In the genomic region with DNA sequence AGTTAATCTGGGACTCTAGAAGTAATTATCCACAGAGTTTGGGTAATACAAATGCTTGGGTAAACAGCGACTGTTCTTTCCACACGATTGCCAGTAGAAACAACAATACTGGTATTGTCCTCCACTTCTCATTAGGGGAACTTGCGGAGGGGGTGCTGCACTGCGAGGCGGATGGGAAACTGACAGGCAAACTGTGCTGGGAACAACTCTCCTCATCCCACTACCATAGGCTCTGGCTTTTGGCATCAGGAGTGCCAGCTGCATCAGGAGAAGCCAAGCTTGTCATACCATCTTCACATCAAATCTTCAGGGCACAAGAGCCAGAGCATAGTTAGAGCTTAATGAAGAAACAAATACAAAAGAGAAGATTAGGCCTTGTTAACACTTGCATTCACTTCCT, we compare ENCODE assay signal across 11 mouse cellular contexts.
DNase-seq lines count a peak whose midpoint lies in the region; ATAC-seq lines count a peak whose summit lies in the region.
"Had no signal": no experiment of that assay in that cellular context is flagged by ENCODE, and none has a peak within 500 bp of the region (broad histone marks: within the 10 kb centered on the region; RNA-seq: fewer than 3 reads in every experiment).

No protein-coding gene starts in this region.

- no peaks in the 10 kb centered on the region for H3K9me3 ChIP-seq in forebrain, embryonic 14.5 days (replicated peaks; ENCODE audit: control insufficient read depth, low read length)
- H3K9me3 ChIP-seq: limb, embryonic 13.5 days had no signal

- no peak overlapping the region for H3K4me3 ChIP-seq in forebrain, embryonic 14.5 days (ENCODE audit: low read depth, low read length)
- H3K4me3 ChIP-seq: limb, embryonic 13.5 days had no signal

- no peak overlapping the region for H3K9ac ChIP-seq in forebrain, embryonic 14.5 days (ENCODE audit: low read length)
- H3K9ac ChIP-seq: limb, embryonic 13.5 days had no signal

- peaks cover 19% of the 10 kb centered on the region for H3K4me1 ChIP-seq in forebrain, embryonic 14.5 days (ENCODE audit: control insufficient read depth, insufficient read depth, low read length)
- H3K4me1 ChIP-seq: limb, embryonic 13.5 days had no signal

- no peaks in the 10 kb centered on the region for H3K27me3 ChIP-seq in forebrain, embryonic 14.5 days (replicated peaks; ENCODE audit: control insufficient read depth, insufficient read depth, low read length)
- H3K27me3 ChIP-seq: limb, embryonic 13.5 days had no signal

- no peak overlapping the region for H3K4me2 ChIP-seq in forebrain, embryonic 14.5 days (ENCODE audit: low read length)
- H3K4me2 ChIP-seq: limb, embryonic 13.5 days had no signal

- peak; percentile 76 for ATAC-seq in forebrain, embryonic 14.5 days
- ATAC-seq: intestine, embryonic 16.5 days had no signal

- peak overlapping the region; percentile 0; the same call in 1 of the 2 replicates for H3K27ac ChIP-seq in forebrain, embryonic 14.5 days (ENCODE audit: low read depth, low read length)
- H3K27ac ChIP-seq: limb, embryonic 13.5 days had no signal

- peak; percentile 21 for DNase-seq in right cerebral cortex, adult 18-20 months
- no peak for DNase-seq in right cerebral cortex, postnatal 14 days
- peak; percentile 86 for DNase-seq in forebrain, embryonic 14.5 days (ENCODE audit: low spot score)
- peak; percentile 26 to 42 for DNase-seq in layer of hippocampus, postnatal 10 days (ENCODE audit: low spot score in 2 of 2)
- DNase-seq in telencephalon, adult 2 months (ENCODE audit: low read depth, low spot score) = peak; percentile 17
- no peak for DNase-seq in spleen, postnatal 4 days (ENCODE audit: low spot score in 2 of 2)
- no peak for DNase-seq in ovary, postnatal 10 days (ENCODE audit: low spot score)
- DNase-seq in thymus, postnatal 0 days (ENCODE audit: low spot score) = no peak
- DNase-seq: heart, adult 18-20 months had no signal

- H3K36me3 ChIP-seq in forebrain, embryonic 14.5 days (ENCODE audit: control insufficient read depth, insufficient read depth, low read length) = no peaks in the 10 kb centered on the region
- H3K36me3 ChIP-seq: limb, embryonic 13.5 days had no signal

- WGBS in forebrain, embryonic 14.5 days = under 1% methylated on average over 5 of the region's 5 CpGs

Comparison
In these comparisons a context has a peak if more than half of its experiments do, and no peak if none do; other contexts are left out.
1. DNase-seq: peak in right cerebral cortex, adult 18-20 months (single experiment), forebrain, embryonic 14.5 days (single experiment), layer of hippocampus, postnatal 10 days (2 of 2) and telencephalon, adult 2 months (single experiment); none in right cerebral cortex, postnatal 14 days (single experiment), spleen, postnatal 4 days (0 of 2), ovary, postnatal 10 days (single experiment) and thymus, postnatal 0 days (single experiment).